Mouse (Mus musculus) spleen, postnatal 36 days (tissue): Measurements from ENCODE around the gene Spry1.

Source experiments
- DNase-seq, 2 experiments: peaks; one replicate each; pipeline ENCODE4 v3.0.0; 2022; ENCODE audit warnings: low spot score in 2 of 2, mixed read lengths in 1 of 2

Gene Spry1

GRCm38 (mm10) chr3:37672266-37673040 is 32.7 kb downstream of the Spry1 start:
- DNase-seq, result no peak

- DNase-seq, result no peak
Measured at GRCm38 (mm10) chr3:37673513-37674261, 33.9 kb downstream of the Spry1 start.

GRCm38 (mm10) chr3:37675056-37675525 is 35.3 kb downstream of the Spry1 start:
- DNase-seq, result no peak

GRCm38 (mm10) chr3:37676291-37676690 is 36.5 kb downstream of the Spry1 start:
- DNase-seq, result no peak

- DNase-seq, result no peak
Measured at GRCm38 (mm10) chr3:37686219-37686618, 46.5 kb downstream of the Spry1 start.

GRCm38 (mm10) chr3:37686751-37687150 is 47.0 kb downstream of the Spry1 start:
- no peak for DNase-seq

GRCm38 (mm10) chr3:37687158-37687980 is 47.6 kb downstream of the Spry1 start:
- peak in 1 of 2 experiments; percentile 4 for DNase-seq

- no peak for DNase-seq
Measured at GRCm38 (mm10) chr3:37692945-37693344, 53.2 kb downstream of the Spry1 start.

- DNase-seq, result no peak
Measured at GRCm38 (mm10) chr3:37693552-37693951, 53.8 kb downstream of the Spry1 start.
